Mouse (Mus musculus) ES-Bruce4 (cell line): Measurements from ENCODE around the gene Pitpnc1. TPM values are rescaled to one million over a fixed set of nuclear protein-coding genes. Genes with fewer than 3 reads are reported as not detected.

ENCODE experiments used
- H3K27ac ChIP-seq: 2 replicates; pipeline ENCODE4 v1.5.1; 2012; ENCODE audit warnings: low read length, inconsistent platforms; ENCODE audit not compliant: insufficient read depth
- H3K27me3 ChIP-seq: 2 replicates; pipeline ENCODE4 v1.6.1; 2012; ENCODE audit warnings: mild to moderate bottlenecking, low read length, inconsistent platforms; ENCODE audit not compliant: control insufficient read depth, poor library complexity, insufficient read depth, severe bottlenecking
- H3K36me3 ChIP-seq: 2 replicates; pipeline ENCODE4 v1.6.1; 2012; ENCODE audit warnings: inconsistent platforms, mild to moderate bottlenecking, low read length, moderate library complexity; ENCODE audit not compliant: control insufficient read depth, poor library complexity, insufficient read depth, severe bottlenecking
- H3K4me1 ChIP-seq: one replicate; pipeline ENCODE4 v1.8.1; 2011; ENCODE audit warnings: low read length; ENCODE audit not compliant: control insufficient read depth, insufficient read depth
- H3K4me3 ChIP-seq: 2 replicates; pipeline ENCODE4 v1.5.1; 2011; ENCODE audit warnings: low read depth, mild to moderate bottlenecking, low read length
- H3K9ac ChIP-seq: 2 replicates; pipeline ENCODE4 v1.6.1; 2012; ENCODE audit warnings: low read depth, mild to moderate bottlenecking, inconsistent platforms; ENCODE audit not compliant: poor library complexity, severe bottlenecking
- H3K9me3 ChIP-seq: replicated peaks from 2 replicates; pipeline ENCODE4 v1.6.1; 2012; ENCODE audit warnings: mild to moderate bottlenecking, low read length, inconsistent platforms; ENCODE audit not compliant: control insufficient read depth, poor library complexity, insufficient read depth, severe bottlenecking
- CTCF ChIP-seq: IDR thresholded peaks from one replicate; pipeline ENCODE4 v1.8.1; 2011; ENCODE audit warnings: low read depth, low read length
- EP300 ChIP-seq: IDR thresholded peaks from 2 replicates; pipeline ENCODE4 v1.6.1; 2011; ENCODE audit warnings: low read depth, low read length; ENCODE audit not compliant: insufficient read depth
- POLR2A ChIP-seq: IDR thresholded peaks from one replicate; pipeline ENCODE4 v1.8.1; 2011; ENCODE audit warnings: low read length; ENCODE audit not compliant: insufficient read depth
- polyA plus RNA-seq: library from polyadenylated mRNA; stranded (reverse); fragments of >200 nt; gene quantifications from 2 replicates; pipeline ENCODE4 v1.2.4, GENCODE M21; 2011; ENCODE audit warnings: low read depth; ENCODE audit not compliant: missing spikeins, insufficient read depth, insufficient read length

The Pitpnc1 gene
- polyA plus RNA-seq, 1 experiment = 27.1 TPM

GRCm38 (mm10) chr11:107334849-107335484 is 135.5 kb downstream of the Pitpnc1 start:
- no peak for TF ChIP-seq EP300
- no peak for TF ChIP-seq POLR2A
- TF ChIP-seq CTCF = no peak
- Histone ChIP-seq H3K36me3 (peaks cover 3% of the 10 kb centered on the region; the same call in 1 of the 2 replicates), H3K4me3 (no peak overlapping the region), H3K9ac (no peak overlapping the region), H3K27me3 (no peaks in the 10 kb centered on the region), H3K27ac (no peak overlapping the region), H3K4me1 (no peaks in the 10 kb centered on the region), H3K9me3 (no peaks in the 10 kb centered on the region)

- TF ChIP-seq POLR2A = no peak
- no peak for TF ChIP-seq EP300
- TF ChIP-seq CTCF = peak; percentile 47
- Histone ChIP-seq H3K27me3 (no peaks in the 10 kb centered on the region), H3K36me3 (peaks cover 3% of the 10 kb centered on the region; the same call in 1 of the 2 replicates), H3K4me1 (no peaks in the 10 kb centered on the region), H3K9ac (no peak overlapping the region), H3K9me3 (no peaks in the 10 kb centered on the region), H3K27ac (no peak overlapping the region), H3K4me3 (no peak overlapping the region)
Observed at GRCm38 (mm10) chr11:107332905-107333304, 137.6 kb downstream of the Pitpnc1 start.

GRCm38 (mm10) chr11:107332332-107332731 is 138.2 kb downstream of the Pitpnc1 start:
- TF ChIP-seq POLR2A (no peak), CTCF (no peak), EP300 (no peak)

GRCm38 (mm10) chr11:107331425-107331824 is 139.1 kb downstream of the Pitpnc1 start:
- no peak overlapping the region for H3K9ac ChIP-seq
- H3K27me3 ChIP-seq = no peaks in the 10 kb centered on the region
- no peak overlapping the region for H3K4me3 ChIP-seq
- H3K9me3 ChIP-seq = no peaks in the 10 kb centered on the region
- no peak overlapping the region for H3K27ac ChIP-seq
- TF ChIP-seq POLR2A (no peak), EP300 (no peak)
- no peaks in the 10 kb centered on the region for H3K4me1 ChIP-seq
- H3K36me3 ChIP-seq = peaks cover 3% of the 10 kb centered on the region; the same call in 1 of the 2 replicates

More at GRCm38 (mm10) chr11:107332332-107332731, 138.2 kb downstream of the Pitpnc1 start:
- no peak overlapping the region for H3K27ac ChIP-seq
- H3K9ac ChIP-seq = no peak overlapping the region
- no peak overlapping the region for H3K4me3 ChIP-seq
- peaks cover 3% of the 10 kb centered on the region; the same call in 1 of the 2 replicates for H3K36me3 ChIP-seq
- no peaks in the 10 kb centered on the region for H3K9me3 ChIP-seq
- no peaks in the 10 kb centered on the region for H3K27me3 ChIP-seq
- no peaks in the 10 kb centered on the region for H3K4me1 ChIP-seq

- no peak for TF ChIP-seq CTCF
- no peak for TF ChIP-seq POLR2A
- no peak for TF ChIP-seq EP300
- no peak overlapping the region for H3K27ac ChIP-seq
Observed at GRCm38 (mm10) chr11:107327326-107327725, 143.2 kb downstream of the Pitpnc1 start.

More at GRCm38 (mm10) chr11:107327326-107327725, 143.2 kb downstream of the Pitpnc1 start:
- peaks cover under 1% of the 10 kb centered on the region; the same call in 1 of the 2 replicates for H3K36me3 ChIP-seq
- H3K9ac ChIP-seq = no peak overlapping the region
- H3K9me3 ChIP-seq = no peaks in the 10 kb centered on the region
- no peaks in the 10 kb centered on the region for H3K27me3 ChIP-seq
- no peaks in the 10 kb centered on the region for H3K4me1 ChIP-seq
- H3K4me3 ChIP-seq = no peak overlapping the region
